Mouse (Mus musculus): Measurements from ENCODE around the gene Oxct1.

GRCm38 (mm10) chr15:4013873-4014272 is 12.3 kb upstream of the Oxct1 start:
- TF ChIP-seq CTCF (IDR thresholded peaks at IDR 0.05; ENCODE audit: low read depth) (no peak), EP300 (IDR thresholded peaks at IDR 0.05; ENCODE audit: low read depth) (no peak)
